Mouse (Mus musculus) spleen, adult 2 months (tissue): ENCODE measurements at regions not wholly inside any gene's neighbourhood (a gene's known extent, or its start where the extent isn't known, plus 50 kb on each side); places are given as distances from the start of the nearest gene placed in this dataset.
"Not testable (repeated sequence)": the region's sequence is repeated elsewhere in the genome, so short reads cannot be mapped to it uniquely, and the experiment has no call there.

Experiments used
- DNase-seq, 2 experiments: peaks; one replicate each; pipeline versions ENCODE4 v3.0.0 to v3.0.0-alpha.2; 2012 to 2021; ENCODE audit warnings: low spot score in 2 of 2, low read depth in 1 of 2
- H3K27ac ChIP-seq: fragments of 200-500 bp; 2 replicates; pipeline ENCODE4 v1.5.1; 2012; ENCODE audit warnings: low read length, inconsistent platforms; ENCODE audit not compliant: insufficient read depth
- H3K27me3 ChIP-seq: fragments of 200-500 bp; 2 replicates; pipeline ENCODE4 v1.6.1; 2012; ENCODE audit warnings: mild to moderate bottlenecking, moderate library complexity, low read length, inconsistent platforms; ENCODE audit not compliant: control insufficient read depth, insufficient read depth
- H3K36me3 ChIP-seq: fragments of 200-500 bp; 2 replicates; pipeline ENCODE4 v1.6.1; 2012; ENCODE audit warnings: mild to moderate bottlenecking, low read length, inconsistent platforms; ENCODE audit not compliant: control insufficient read depth, insufficient read depth
- H3K4me1 ChIP-seq: fragments of 200-500 bp; 2 replicates; pipeline ENCODE4 v1.6.1; 2011; ENCODE audit warnings: inconsistent platforms; ENCODE audit not compliant: control insufficient read depth, insufficient read depth, insufficient read length
- H3K4me3 ChIP-seq: fragments of 200-500 bp; 2 replicates; pipeline ENCODE4 v1.5.1; 2011; ENCODE audit warnings: mild to moderate bottlenecking, inconsistent platforms; ENCODE audit not compliant: insufficient read depth, insufficient read length; ENCODE audit errors: extremely low read depth
- CTCF ChIP-seq: fragments of 200-500 bp; IDR thresholded peaks from 2 replicates; pipeline ENCODE4 v1.5.1; 2011; ENCODE audit warnings: mild to moderate bottlenecking, inconsistent platforms; ENCODE audit not compliant: insufficient read depth, insufficient read length, insufficient replicate concordance; ENCODE audit errors: extremely low read depth
- POLR2A ChIP-seq: fragments of 200-500 bp; IDR thresholded peaks from 2 replicates; pipeline ENCODE4 v1.6.1; 2011; ENCODE audit warnings: low read depth, low read length, inconsistent platforms
- WGBS: fragments of 180-500 bp; shearing (Covaris S2); methylation state at CpG from one replicate; pipeline ENCODE4 v1.1.7; 2018; 5-methylcytosine and 5-hydroxymethylcytosine counted together

- Histone ChIP-seq H3K36me3 (no peaks in the 10 kb centered on the region), H3K4me3 (no peak overlapping the region), H3K4me1 (no peaks in the 10 kb centered on the region), H3K27ac (peak overlapping the region; percentile 46; the same call in 1 of the 2 replicates), H3K27me3 (no peaks in the 10 kb centered on the region)
- no peak for TF ChIP-seq POLR2A
- TF ChIP-seq CTCF = no peak
- DNase-seq = peak; percentile 26 to 35
These were observed 1442.4 kb upstream of the Tacstd2 start for GRCm38 (mm10) chr6:68977959-68978358.

- H3K4me1 ChIP-seq = no peaks in the 10 kb centered on the region
- no peak overlapping the region for H3K27ac ChIP-seq
- DNase-seq = peak in 1 of 2 experiments; percentile 19
- TF ChIP-seq CTCF = no peak
- TF ChIP-seq POLR2A = no peak
- H3K36me3 ChIP-seq = no peaks in the 10 kb centered on the region
- no peak overlapping the region for H3K4me3 ChIP-seq
- H3K27me3 ChIP-seq = no peaks in the 10 kb centered on the region
These were observed 1428.4 kb upstream of the Tacstd2 start for GRCm38 (mm10) chr6:68964012-68964411.

- peak in 1 of 2 experiments; percentile 7 for DNase-seq
- H3K4me1 ChIP-seq, H3K27me3 ChIP-seq, H3K27ac ChIP-seq, H3K4me3 ChIP-seq, H3K36me3 ChIP-seq: not testable (repeated sequence)
These were observed 1402.5 kb upstream of the Tacstd2 start for GRCm38 (mm10) chr6:68938104-68938503.

GRCm38 (mm10) chr6:68931860-68932259 lies 1396.3 kb upstream of the Tacstd2 start:
- H3K27ac ChIP-seq, H3K27me3 ChIP-seq, H3K36me3 ChIP-seq, DNase-seq, H3K4me3 ChIP-seq, H3K4me1 ChIP-seq: not testable (repeated sequence)

- no peaks in the 10 kb centered on the region for H3K36me3 ChIP-seq
- no peaks in the 10 kb centered on the region for H3K4me1 ChIP-seq
- no peak overlapping the region for H3K27ac ChIP-seq
- H3K4me3 ChIP-seq = no peak overlapping the region
- DNase-seq = no peak
- no peaks in the 10 kb centered on the region for H3K27me3 ChIP-seq
- no peak for TF ChIP-seq POLR2A
These were observed 1379.9 kb upstream of the Tacstd2 start for GRCm38 (mm10) chr6:68915536-68915935.

GRCm38 (mm10) chr6:68884130-68884529 lies 1348.5 kb upstream of the Tacstd2 start:
- Histone ChIP-seq H3K4me3 (no peak overlapping the region), H3K36me3 (no peaks in the 10 kb centered on the region), H3K27ac (no peak overlapping the region), H3K27me3 (no peaks in the 10 kb centered on the region), H3K4me1 (peaks cover 4% of the 10 kb centered on the region; the same call in 1 of the 2 replicates)
- 38% methylated on average over 1 of the region's 1 CpGs for WGBS
- TF ChIP-seq CTCF (no peak), POLR2A (no peak)
- DNase-seq = no peak

- not testable (repeated sequence) for H3K27me3 ChIP-seq, H3K36me3 ChIP-seq, DNase-seq, H3K4me3 ChIP-seq, H3K4me1 ChIP-seq, H3K27ac ChIP-seq
These were observed 1317.2 kb upstream of the Tacstd2 start for GRCm38 (mm10) chr6:68852761-68853160.

- TF ChIP-seq CTCF = no peak
- no peak for TF ChIP-seq POLR2A
- no peak for DNase-seq
- Histone ChIP-seq H3K36me3 (no peaks in the 10 kb centered on the region), H3K4me1 (no peaks in the 10 kb centered on the region), H3K4me3 (no peak overlapping the region), H3K27ac (no peak overlapping the region), H3K27me3 (no peaks in the 10 kb centered on the region)
- WGBS = 95% methylated on average over 2 of the region's 2 CpGs
These were observed 1316.7 kb upstream of the Tacstd2 start for GRCm38 (mm10) chr6:68852286-68852685.
